Mouse (Mus musculus) liver, adult 2 months (tissue): Measurements from ENCODE around the gene Slc35e3. TPM values are rescaled to one million over a fixed set of nuclear protein-coding genes. Genes with fewer than 3 reads are reported as not detected.

ENCODE experiments used
- DNase-seq: peaks from one replicate; pipeline ENCODE4 v3.0.0-alpha.2; 2011; ENCODE audit warnings: low read depth, low spot score; ENCODE audit errors: extremely low read depth
- H3K27ac ChIP-seq: fragments of 200-500 bp; replicated peaks from 2 replicates; pipeline ENCODE4 v1.5.1; 2012; ENCODE audit warnings: low read depth, mild to moderate bottlenecking, control low read depth, inconsistent platforms, low read length; ENCODE audit not compliant: insufficient read depth
- H3K27me3 ChIP-seq: fragments of 200-500 bp; 2 replicates; pipeline ENCODE4 v1.6.1; 2012; ENCODE audit warnings: mild to moderate bottlenecking, moderate library complexity, low read length, inconsistent platforms; ENCODE audit not compliant: control insufficient read depth, insufficient read depth
- H3K36me3 ChIP-seq: fragments of 200-500 bp; 2 replicates; pipeline ENCODE4 v1.6.1; 2012; ENCODE audit warnings: low read length, inconsistent platforms; ENCODE audit not compliant: control insufficient read depth, insufficient read depth
- H3K4me1 ChIP-seq: fragments of 200-500 bp; 2 replicates; pipeline ENCODE4 v1.6.1; 2011; ENCODE audit warnings: low read length; ENCODE audit not compliant: control insufficient read depth, insufficient read depth
- H3K4me3 ChIP-seq: fragments of 200-500 bp; 2 replicates; pipeline ENCODE4 v1.5.1; 2011; ENCODE audit warnings: low read depth, mild to moderate bottlenecking, control low read depth, low read length, moderate library complexity; ENCODE audit not compliant: insufficient read depth
- H3K79me2 ChIP-seq: fragments of 200-500 bp; 2 replicates; pipeline ENCODE4 v1.6.1; 2012; ENCODE audit warnings: inconsistent platforms, mild to moderate bottlenecking, low read length, moderate library complexity; ENCODE audit not compliant: control insufficient read depth, insufficient read depth
- H3K9ac ChIP-seq: fragments of 200-500 bp; 2 replicates; pipeline ENCODE4 v1.6.1; 2012; ENCODE audit warnings: low read depth, mild to moderate bottlenecking, control low read depth, inconsistent platforms, low read length
- CTCF ChIP-seq: fragments of 200-500 bp; IDR thresholded peaks from 2 replicates; pipeline ENCODE4 v1.5.1; 2011; ENCODE audit warnings: low read depth, low read length, control low read depth
- POLR2A ChIP-seq: fragments of 200-500 bp; IDR thresholded peaks from 2 replicates; pipeline ENCODE4 v1.6.1; 2011; ENCODE audit warnings: low read length, control low read depth; ENCODE audit not compliant: insufficient read depth; ENCODE audit errors: extremely low read depth
- WGBS: fragments of 180-500 bp; shearing (Covaris S2); methylation state at CpG from one replicate; pipeline ENCODE4 v1.1.7; 2018; 5-methylcytosine and 5-hydroxymethylcytosine counted together
- polyA plus RNA-seq: library from polyadenylated mRNA; depleted of rRNA; stranded (reverse); fragments of >200 nt; gene quantifications from 2 replicates; pipeline ENCODE4 v1.2.3, GENCODE M21; 2012
- total RNA-seq: library from RNA; depleted of rRNA; stranded (reverse); fragments of >200 nt; gene quantifications from 2 replicates; pipeline ENCODE4 v1.2.3, GENCODE M21; 2014

The Slc35e3 gene
- total and polyA plus RNA-seq, 2 experiments: 4.1 to 7.1 TPM

- peaks cover 18% of the 10 kb centered on the region for H3K4me1 ChIP-seq
- H3K27me3 ChIP-seq: no peaks in the 10 kb centered on the region
- no peak overlapping the region for H3K9ac ChIP-seq
- H3K4me3 ChIP-seq: no peak overlapping the region
- 75% methylated on average over 4 of the region's 4 CpGs for WGBS
- TF ChIP-seq CTCF (no peak), POLR2A (no peak)
- H3K27ac ChIP-seq: no peak overlapping the region
- no peaks in the 10 kb centered on the region for H3K36me3 ChIP-seq
- H3K79me2 ChIP-seq: no peaks in the 10 kb centered on the region; the same call in 1 of the 2 replicates
- DNase-seq: no peak
Observed at GRCm38 (mm10) chr10:117714928-117715500, 31.2 kb downstream of the Slc35e3 start.

GRCm38 (mm10) chr10:117714048-117714545 is 32.1 kb downstream of the Slc35e3 start:
- TF ChIP-seq POLR2A (no peak), CTCF (no peak)
- no peak overlapping the region for H3K9ac ChIP-seq
- H3K36me3 ChIP-seq: no peaks in the 10 kb centered on the region
- peaks cover 18% of the 10 kb centered on the region for H3K4me1 ChIP-seq
- H3K27me3 ChIP-seq: no peaks in the 10 kb centered on the region
- no peak overlapping the region for H3K27ac ChIP-seq
- no peak overlapping the region for H3K4me3 ChIP-seq
- no peaks in the 10 kb centered on the region; the same call in 1 of the 2 replicates for H3K79me2 ChIP-seq
- WGBS: 82% methylated on average over 3 of the region's 3 CpGs
- no peak for DNase-seq

GRCm38 (mm10) chr10:117713466-117713865 is 32.7 kb downstream of the Slc35e3 start:
- Histone ChIP-seq H3K4me1 (peaks cover 18% of the 10 kb centered on the region), H3K9ac (no peak overlapping the region), H3K79me2 (peaks cover 4% of the 10 kb centered on the region; the same call in 1 of the 2 replicates), H3K27me3 (no peaks in the 10 kb centered on the region), H3K4me3 (no peak overlapping the region), H3K27ac (no peak overlapping the region), H3K36me3 (no peaks in the 10 kb centered on the region)
- WGBS: 98% methylated on average over 8 of the region's 8 CpGs
- no peak for DNase-seq
- no peak for TF ChIP-seq POLR2A
- TF ChIP-seq CTCF: no peak

- Histone ChIP-seq H3K79me2 (peaks cover 4% of the 10 kb centered on the region; the same call in 1 of the 2 replicates), H3K27ac (no peak overlapping the region), H3K9ac (no peak overlapping the region), H3K27me3 (no peaks in the 10 kb centered on the region), H3K4me3 (no peak overlapping the region), H3K4me1 (peaks cover 14% of the 10 kb centered on the region), H3K36me3 (no peaks in the 10 kb centered on the region)
- DNase-seq: no peak
- 96% methylated on average over 9 of the region's 9 CpGs for WGBS
- no peak for TF ChIP-seq POLR2A
- no peak for TF ChIP-seq CTCF
Observed at GRCm38 (mm10) chr10:117712871-117713270, 33.3 kb downstream of the Slc35e3 start.

- H3K4me1 ChIP-seq: peaks cover 11% of the 10 kb centered on the region
- WGBS: 75% methylated on average over 9 of the region's 9 CpGs
- no peak overlapping the region for H3K9ac ChIP-seq
- no peak for TF ChIP-seq CTCF
- no peak for TF ChIP-seq POLR2A
- H3K27me3 ChIP-seq: no peaks in the 10 kb centered on the region
- peaks cover 4% of the 10 kb centered on the region; the same call in 1 of the 2 replicates for H3K79me2 ChIP-seq
- no peak overlapping the region for H3K4me3 ChIP-seq
- H3K27ac ChIP-seq: no peak overlapping the region; the same call in 1 of the 2 replicates
- peaks cover 3% of the 10 kb centered on the region for H3K36me3 ChIP-seq
- DNase-seq: peak; percentile 61
Observed at GRCm38 (mm10) chr10:117712191-117712754, 33.9 kb downstream of the Slc35e3 start.

GRCm38 (mm10) chr10:117711408-117711807 is 34.8 kb downstream of the Slc35e3 start:
- DNase-seq: peak; percentile 65
- Histone ChIP-seq H3K36me3 (peaks cover 7% of the 10 kb centered on the region), H3K27me3 (no peaks in the 10 kb centered on the region), H3K4me3 (peak overlapping the region; percentile 58; the same call in 1 of the 2 replicates), H3K79me2 (peaks cover 9% of the 10 kb centered on the region; the same call in 1 of the 2 replicates), H3K4me1 (peaks cover 11% of the 10 kb centered on the region), H3K27ac (peak overlapping the region; percentile 66), H3K9ac (no peak overlapping the region)
- TF ChIP-seq CTCF (no peak), POLR2A (no peak)
- WGBS: 21% methylated on average over 5 of the region's 5 CpGs
